Mouse (Mus musculus) heart, postnatal 14 days (tissue): ENCODE data around the gene Ptgs1. TPM values are rescaled to one million over a fixed set of nuclear protein-coding genes. Genes with fewer than 3 reads are reported as not detected.

Source experiments
- DNase-seq, 2 experiments: peaks; one replicate each; pipeline ENCODE4 v3.0.0; 2021 to 2022
- intact Hi-C: fragments of 180-260 bp; cut with DNase I; formaldehyde crosslinking; loops from one replicate; pipeline ENCODE4 v1.15.1; 2025
- total RNA-seq, 2 experiments: library from RNA; stranded (reverse); gene quantifications; 2 replicates each; pipeline ENCODE4 v1.2.3; 2021

Ptgs1 gene
- total RNA-seq, 2 experiments from 2014 or later: 19.0 to 21.4 TPM

DNA sequence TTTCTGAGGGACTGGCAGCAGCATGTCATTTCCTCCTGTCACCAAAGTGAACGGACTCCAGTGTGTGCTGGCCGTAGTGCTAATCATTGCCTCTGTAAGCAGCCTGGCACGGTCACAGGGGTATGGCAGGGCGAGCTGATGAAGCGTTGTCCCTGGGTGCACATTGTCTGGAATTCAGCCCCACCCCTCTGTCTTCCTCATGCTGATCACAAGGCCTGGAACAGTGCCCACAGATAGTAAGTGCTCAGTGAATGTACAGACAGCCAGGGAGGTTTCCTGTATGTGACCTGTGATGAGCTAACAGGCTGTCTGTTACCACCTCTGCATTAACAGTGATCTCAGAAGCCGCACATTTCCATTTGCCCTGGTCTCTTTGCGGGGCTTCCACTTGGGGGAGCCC is 17.1 kb upstream of the Ptgs1 start:
- intact Hi-C loops: loop anchor here (5.0 to 10.0 kb wide), 3 partner anchors 76 to 668 kb away; partner anchors contain the start of genes Mrrf and Rbm18
- peak; percentile 41 to 49 for DNase-seq

DNA sequence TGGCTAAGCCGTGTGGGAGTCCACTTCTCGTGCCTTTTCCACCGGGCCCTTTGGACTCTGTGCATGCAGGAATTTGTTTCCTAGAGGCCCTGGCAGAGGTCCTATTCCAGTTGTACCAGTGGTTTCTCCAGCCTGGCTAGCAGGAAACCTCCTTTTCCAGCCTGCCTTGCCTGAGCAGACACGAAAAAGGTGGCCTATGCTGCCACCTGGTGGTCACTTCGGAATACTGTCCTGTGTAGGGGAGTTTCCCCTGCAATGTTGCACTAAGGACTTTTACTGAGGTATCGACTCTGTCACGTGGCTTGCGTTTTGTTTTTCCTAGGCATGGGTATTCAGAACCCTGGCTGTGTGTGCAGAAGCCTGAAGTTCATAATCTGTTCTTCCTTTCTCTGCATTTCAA is 16.2 kb upstream of the Ptgs1 start:
- DNase-seq: peak; percentile 89 to 92
- intact Hi-C loops: loop anchor here (1.0 to 10.0 kb wide), 5 partner anchors 61 to 669 kb away; partner anchors contain the start of genes Mrrf and Rbm18

DNA sequence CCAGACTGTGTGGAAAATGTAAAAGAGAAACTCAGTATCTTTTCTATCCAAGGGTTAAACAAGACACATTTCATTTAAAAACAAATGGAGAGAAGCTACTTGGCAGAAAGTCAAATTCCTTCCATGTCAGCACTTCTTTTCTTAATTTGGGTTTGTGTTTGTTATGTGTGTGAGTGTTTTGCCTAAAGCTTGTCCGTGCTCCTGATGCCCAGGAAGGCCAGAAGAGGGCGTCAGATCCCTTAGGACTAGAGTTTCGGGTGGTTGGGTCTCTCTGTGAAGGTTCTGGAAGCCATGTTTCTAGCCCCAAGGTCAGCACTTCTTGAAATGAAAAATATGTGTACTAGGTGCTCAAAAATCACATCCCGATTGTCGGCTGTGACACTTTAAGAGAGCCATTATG is 15.8 kb upstream of the Ptgs1 start:
- intact Hi-C loops: loop anchor here (1.0 to 10.0 kb wide), 5 partner anchors 61 to 670 kb away; partner anchors contain the start of genes Mrrf and Rbm18
- DNase-seq: peak in 1 of 2 experiments; percentile 46

DNA sequence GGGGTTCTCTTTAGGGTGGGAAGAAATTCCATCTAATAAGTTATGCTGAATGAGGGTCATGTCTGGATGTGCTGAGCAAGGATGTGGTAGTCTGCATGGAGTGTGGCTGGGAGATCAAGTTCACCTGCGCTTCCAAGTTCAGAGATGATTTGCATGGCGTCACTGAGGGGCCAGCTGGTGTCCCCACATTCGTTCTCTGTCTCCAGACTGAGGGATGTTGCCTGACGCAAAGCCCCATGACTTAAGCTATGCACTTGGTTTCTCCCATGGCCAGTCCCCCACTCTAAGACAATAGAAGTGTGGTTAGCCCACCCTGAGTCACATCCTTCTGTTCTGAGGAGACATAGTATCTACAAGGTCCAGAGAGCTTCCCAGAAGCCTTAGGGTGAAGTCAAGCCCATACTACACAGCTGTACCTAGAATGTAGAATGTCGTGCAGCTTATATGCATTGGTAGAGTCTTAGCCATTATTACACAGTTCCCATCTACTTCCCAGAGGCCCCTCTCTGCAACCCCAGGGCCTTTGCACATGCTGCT is 15.0 kb upstream of the Ptgs1 start:
- intact Hi-C loops: loop anchor here (10.0 kb wide), 1 partner anchor 670 kb away; no protein-coding TSS in a partner anchor

DNA sequence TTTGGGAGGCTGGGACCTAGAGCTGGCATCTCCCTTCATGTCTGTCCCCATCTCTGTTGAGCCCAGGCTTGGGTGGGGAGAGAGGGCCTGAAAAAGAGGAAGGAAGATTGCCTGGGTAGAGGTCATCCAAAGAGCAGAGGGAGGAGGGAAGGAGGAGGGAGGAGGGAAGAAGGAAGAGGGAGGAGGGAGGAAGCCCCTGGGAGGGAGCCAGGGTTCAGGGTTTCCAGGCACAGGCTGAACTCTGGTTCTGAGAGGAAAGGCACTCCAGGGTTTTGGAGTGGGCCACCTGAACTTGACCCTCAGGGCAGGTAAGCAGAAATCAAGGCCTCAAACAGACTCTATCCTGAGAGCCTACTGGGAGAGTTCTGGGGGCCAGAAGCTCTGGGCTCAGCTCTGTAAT is 13.7 kb upstream of the Ptgs1 start:
- intact Hi-C loops: loop anchor here (10.0 kb wide), 1 partner anchor 672 kb away; no protein-coding TSS in a partner anchor
- peak; percentile 20 to 27 for DNase-seq

More for the DNA sequence above, 15.0 kb upstream of the Ptgs1 start:
- DNase-seq: no peak

DNA sequence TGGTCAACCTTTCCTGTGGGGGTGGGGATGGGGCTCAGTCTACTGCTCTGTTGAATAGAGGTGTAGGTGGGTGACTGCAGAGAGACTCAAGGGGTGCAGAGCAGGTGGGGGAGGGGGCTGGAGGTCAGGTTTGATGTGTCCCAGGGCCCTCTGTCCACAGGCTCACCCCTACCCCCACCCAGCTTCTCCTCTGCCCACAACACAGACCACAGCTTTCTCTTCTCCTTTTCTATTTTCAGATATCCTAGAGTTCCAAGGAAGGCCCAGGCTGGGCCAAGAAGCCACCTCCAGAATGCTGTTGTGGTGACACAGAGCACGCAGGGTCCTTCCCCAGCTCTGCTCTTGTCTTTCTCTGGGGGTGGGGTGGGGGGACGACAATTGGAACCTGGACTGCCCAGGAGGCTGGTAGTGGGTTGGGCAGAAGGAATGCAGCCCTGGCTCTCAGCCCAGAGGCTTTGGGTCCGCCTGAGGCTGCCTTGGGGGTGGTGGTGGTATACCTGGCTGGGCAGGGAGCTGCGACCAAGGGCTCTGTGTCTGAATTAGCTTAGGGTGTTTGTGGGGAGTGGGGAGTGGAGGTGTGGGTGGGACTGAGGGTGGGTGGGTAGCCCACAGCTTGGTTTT is 13.2 kb upstream of the Ptgs1 start:
- no peak for DNase-seq
- intact Hi-C loops: loop anchor here (10.0 kb wide), 1 partner anchor 672 kb away; no protein-coding TSS in a partner anchor

DNA sequence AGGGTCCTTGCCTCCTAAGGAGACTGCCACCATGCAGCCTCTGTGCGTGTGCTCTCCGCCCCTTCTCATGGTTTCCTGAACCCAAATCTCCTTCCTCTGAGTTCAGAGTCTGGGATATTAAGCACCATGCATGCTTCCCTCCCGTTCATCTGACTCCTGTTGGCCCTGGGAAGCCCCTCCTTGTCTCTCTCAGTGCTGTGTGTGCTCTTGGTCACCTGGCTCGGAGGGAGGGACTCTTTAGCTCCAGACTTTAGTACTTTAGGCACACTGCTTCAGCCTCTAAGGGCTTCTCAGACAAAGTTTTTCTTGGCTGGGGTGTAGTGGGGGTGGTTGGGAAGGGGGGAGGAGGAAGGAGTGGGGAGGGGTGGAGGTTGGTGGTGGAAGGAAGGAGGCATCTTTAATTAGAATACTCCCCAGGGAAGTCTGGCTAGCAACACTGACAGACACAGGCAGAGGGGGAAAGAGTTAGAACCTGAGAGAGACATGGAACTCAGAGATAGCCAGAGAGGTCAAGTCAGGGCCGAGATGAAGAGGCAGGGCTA is 12.5 kb upstream of the Ptgs1 start:
- DNase-seq: no peak
- intact Hi-C loops: loop anchor here (10.0 kb wide), 1 partner anchor 673 kb away; no protein-coding TSS in a partner anchor

DNA sequence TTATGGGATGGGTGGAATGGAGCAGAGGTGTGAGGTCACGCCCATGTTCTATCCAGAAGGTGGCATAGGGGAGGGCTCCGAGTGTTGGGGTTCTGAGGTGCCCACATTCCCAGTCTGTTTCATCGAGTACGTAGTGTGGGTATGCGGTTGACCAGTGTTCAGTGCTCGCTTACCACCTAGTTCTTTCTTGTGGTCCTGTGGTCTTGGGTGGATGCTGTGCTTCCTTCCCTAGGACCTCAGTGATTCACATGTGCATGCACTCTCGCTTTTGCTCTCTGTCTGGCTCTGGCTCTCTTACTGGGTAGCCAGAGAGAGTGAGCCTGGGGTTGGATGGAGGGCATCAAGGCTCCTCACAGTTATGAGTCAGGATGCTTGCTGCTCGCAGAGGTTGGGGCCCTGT is 10.1 kb upstream of the Ptgs1 start:
- intact Hi-C loops: no loop called here
- no peak for DNase-seq

DNA sequence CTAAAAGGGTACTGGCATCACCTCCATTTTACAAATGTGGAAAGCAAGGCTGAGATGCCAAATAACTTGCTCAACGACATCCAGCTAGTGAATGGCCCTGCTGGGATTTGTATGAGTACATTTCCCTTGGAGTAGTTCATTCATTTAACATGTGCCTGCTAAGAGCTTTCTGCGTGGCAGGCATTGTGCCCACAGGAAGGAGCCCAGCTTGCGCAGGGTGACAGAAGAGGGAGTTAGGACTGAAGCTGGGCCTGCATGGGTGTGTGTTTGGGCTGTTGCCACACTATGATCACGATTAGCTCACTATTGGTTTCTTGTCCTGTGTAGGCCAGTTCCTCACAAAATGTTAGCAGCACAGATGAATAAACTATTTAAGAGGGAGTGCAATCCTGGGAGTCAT is 9.3 kb upstream of the Ptgs1 start:
- DNase-seq: no peak
- intact Hi-C loops: no loop called here

DNA sequence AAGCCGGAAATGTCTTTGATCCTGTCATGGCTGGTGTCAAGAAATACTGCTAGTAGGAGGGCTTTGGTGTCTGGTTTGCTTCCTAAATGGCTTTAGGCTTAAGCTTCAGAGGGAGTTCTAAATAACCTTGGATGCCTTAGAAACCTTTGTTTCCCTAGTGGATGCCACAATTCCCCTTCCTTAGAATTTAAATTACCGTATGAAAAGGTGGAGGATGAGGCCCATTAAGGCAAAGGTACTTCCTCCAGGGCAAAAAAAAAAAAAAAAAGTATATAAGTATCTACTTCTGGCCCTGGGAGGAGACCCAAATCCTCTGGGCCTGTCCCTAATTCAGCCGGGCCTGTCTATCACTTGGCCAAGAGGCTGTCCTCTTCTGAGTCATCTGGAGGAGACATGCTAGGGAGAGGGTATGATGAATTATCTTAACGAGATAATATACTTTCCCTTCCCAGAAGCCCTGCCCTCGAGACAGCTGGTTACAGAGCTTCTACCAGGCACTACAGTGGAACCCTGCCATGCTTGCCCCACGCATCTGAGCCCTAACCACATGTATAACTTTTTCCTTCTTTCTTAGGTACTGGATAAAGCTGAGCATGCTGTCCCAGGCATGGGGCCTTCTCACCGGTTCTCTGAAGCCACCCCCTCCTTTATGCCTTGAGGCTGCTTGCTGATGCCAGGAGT is 7.9 kb upstream of the Ptgs1 start:
- no peak for DNase-seq
- intact Hi-C loops: loop anchor here (2.0 kb wide), 1 partner anchor 22 kb away; no protein-coding TSS in a partner anchor

DNA sequence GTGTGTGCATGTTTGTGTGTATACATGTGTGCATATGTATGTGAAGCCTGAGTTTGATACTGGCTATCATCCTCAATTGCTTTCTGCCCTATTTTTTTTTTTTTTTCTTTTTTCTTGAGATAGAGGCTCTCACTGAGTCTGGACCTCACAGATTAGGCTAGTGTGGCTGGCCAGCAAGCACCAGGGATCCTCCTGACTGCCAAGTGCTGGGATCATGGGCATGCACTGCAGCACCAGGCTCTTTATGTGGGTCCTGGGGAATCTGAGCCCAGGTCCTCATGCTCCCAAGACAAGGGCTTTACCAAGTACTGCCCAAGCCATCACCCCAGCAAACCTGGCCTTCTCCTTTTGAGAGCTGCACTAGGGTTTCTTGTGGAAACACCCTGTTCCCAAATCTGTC is 6.8 kb upstream of the Ptgs1 start:
- intact Hi-C loops: loop anchor here (2.0 kb wide), 1 partner anchor 21 kb away; no protein-coding TSS in a partner anchor
- DNase-seq: no peak

DNA sequence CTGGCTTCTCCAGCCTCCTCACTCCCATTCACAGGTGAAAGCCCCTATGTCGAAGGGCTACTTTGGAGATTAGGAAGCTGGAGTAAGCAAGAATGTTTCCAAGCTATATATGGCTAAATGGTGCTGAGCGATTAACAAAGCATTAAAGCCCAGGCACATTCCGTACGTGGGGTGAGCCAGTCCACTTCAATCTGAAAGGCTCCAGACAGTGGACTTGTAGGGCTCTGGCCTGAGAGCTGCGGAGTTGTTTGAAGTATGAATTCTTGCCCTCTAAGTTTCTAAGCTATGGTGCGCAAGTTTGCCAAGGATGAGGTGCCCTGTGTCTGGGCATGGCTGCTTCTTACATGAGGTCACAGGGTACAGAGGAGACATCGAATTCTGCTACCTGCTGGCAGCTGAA is 6.1 kb upstream of the Ptgs1 start:
- no peak for DNase-seq
- intact Hi-C loops: no loop called here

DNA sequence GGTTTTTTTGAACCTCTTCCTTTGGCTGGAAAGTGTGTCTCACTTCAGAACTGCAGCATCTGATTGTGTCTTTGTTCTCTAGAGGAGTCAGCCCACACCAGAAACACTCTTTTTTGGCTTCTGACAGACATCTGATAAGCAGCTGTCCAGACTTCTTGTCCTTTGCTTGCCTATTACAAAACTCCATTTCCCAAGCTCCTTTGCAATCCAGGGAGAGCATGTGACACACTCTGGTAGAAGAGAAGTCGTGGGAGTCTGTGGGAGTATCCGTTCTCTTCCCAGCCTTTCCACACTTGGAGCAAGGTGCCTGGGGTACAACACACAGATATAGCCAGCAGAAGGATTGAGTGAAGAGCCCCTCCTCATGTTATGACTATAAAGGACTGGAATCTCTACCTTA is 5.6 kb upstream of the Ptgs1 start:
- intact Hi-C loops: no loop called here
- no peak for DNase-seq

DNA sequence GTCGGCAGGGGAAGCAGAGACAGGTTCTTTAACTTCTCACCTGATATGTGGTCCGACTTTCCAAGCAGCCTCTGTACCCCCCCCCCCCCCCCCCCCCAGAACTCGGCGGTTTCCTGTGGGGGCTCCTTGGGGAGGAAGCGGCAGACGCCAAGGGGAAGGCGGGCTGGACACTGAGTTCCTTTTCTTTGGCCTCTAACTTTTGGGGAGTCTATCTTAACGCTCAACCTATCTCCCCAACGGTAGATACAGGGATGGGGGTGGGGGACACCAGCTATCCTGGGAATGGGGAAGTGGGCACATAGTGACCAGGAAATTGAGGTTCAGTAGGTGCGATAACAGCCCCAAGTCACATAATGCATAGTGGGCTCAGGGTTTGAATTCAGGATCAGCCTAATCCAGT is 741 bp downstream of the Ptgs1 start:
- no peak for DNase-seq
- intact Hi-C loops: no loop called here

DNA sequence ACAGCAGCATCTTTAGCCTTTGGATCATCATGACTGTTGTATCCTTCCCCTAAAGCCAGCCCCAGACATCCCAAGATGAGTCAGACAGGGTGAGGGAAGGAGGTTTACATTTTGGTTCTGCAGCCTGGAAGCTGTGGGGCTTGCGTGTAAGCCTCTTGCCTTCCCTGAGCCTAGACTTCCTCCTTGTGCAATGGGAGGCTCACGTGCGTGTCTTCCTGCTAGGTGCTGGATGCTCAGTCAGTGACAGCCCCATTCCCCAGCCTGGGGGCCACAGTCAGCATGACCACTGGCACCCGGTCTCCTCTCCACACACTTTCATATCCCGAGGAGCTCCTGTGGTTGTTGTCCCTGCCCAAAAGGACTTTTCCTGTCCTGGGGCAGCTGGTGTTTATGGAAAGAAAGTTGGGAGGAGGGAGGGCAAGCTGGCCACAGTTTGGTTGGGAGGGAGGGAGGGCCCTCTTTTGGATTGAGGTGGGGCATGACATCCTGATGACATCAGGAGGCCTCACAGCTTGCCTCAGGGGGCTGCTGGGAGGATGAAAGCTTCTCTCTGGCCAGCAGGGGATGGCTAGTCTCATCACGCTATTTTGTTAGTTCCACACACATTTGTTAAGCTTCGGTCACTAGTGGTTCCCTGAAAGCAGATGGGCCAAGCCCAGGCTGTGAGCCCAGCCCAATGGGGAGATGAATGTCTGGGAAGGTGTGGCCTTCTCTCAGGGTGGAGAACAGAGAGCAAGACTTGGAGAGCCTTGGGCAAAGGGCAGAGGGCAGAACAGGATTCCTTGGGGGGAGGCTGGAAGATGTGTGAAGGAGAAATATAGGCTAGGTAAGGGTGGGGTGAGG is 4.5 kb downstream of the Ptgs1 start:
- no peak for DNase-seq
- intact Hi-C loops: no loop called here

DNA sequence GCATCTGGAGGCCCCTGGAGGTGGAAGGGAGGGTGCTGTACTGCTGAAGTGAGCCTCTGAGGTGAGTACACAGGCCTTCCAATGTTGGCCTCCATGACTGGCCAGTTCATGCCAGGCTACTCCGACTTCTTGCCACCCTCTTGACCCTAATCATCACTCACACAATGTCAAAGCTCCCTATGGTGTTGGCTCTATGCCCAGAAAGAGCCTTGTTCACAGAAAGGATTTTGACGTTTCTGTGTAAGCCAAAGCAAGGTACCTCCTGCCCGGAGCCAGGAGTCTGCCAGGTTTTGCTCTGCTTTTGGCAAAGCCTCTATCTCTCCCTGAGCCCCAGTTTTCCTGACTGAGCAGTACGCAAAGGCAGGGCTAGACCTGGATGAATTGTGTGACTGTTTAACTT is 5.7 kb downstream of the Ptgs1 start:
- intact Hi-C loops: no loop called here
- peak; percentile 43 to 67 for DNase-seq

DNA sequence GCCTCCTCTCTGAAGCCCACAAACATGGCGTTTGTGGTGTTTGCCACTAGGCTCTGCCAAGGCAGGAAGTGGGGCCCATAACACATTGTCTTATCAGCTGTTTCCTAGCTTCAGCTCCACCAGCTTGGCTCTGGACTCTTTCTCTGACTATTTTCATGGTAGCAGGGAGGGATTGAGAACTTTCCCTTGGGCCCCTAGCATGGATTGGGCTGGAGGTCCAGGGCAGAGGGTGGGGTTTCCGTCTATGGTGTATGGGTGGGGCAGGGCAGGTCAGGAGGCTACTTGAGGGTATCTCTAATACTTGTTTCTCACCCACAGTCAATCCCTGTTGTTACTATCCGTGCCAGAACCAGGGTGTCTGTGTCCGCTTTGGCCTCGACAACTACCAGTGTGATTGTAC is 6.7 kb downstream of the Ptgs1 start:
- intact Hi-C loops: no loop called here
- DNase-seq: no peak

DNA sequence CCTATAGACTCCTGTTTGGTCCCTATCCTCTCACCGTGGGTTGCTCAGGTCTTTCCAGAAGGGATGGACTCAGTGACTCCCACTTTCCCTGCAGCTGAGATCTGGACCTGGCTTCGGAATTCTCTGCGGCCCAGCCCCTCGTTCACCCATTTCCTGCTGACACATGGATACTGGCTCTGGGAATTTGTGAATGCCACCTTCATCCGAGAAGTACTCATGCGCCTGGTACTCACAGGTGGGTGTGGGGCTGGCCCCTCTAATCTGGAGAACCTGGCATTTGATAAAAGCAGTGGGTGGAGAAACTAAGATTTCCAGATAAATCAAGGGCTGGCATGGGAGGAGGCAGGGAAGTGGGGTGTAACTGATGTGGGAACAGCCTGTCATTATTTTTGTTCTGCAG is 7.3 kb downstream of the Ptgs1 start:
- intact Hi-C loops: no loop called here
- no peak for DNase-seq

DNA sequence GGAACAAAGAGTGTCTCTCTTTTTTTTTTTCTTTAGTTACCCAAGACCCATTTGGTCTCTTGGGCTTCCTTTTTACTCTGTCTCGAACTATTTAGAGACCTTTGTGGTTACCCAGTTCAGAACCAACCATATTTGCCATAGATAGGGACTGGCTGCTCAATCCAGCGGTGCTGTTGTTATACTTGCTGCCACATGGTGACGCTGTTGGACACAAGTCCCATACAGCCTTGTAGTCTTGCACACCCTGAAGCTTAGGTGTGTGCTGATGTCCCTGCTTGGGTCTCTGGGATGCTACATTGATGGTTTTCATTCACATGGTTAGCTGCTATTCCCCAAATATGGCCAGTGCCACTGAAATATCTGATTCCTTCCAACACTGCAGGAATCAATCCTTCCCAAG is 8.2 kb downstream of the Ptgs1 start:
- intact Hi-C loops: no loop called here
- DNase-seq: no peak

DNA sequence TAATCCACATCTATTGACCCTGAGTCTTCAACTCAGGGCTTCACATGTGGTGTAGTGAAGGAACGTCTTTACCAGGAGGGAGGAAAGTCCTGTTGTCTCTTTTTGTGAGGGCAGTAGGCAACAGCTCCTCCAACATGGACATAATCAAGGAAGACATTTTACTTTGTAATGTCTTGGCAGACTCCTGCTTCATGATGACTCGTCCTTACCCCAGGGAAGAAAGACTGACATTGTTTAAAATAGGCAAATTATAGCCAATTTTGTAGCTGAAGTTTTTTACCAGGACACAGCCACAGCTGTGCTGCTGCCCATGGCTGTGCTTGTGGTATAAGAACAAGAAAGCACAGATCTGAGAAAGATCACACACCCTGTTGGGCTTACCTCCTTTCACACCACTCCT is 8.7 kb downstream of the Ptgs1 start:
- DNase-seq: no peak
- intact Hi-C loops: no loop called here
